Mouse (Mus musculus) C2C12 (cell line): ENCODE measurements at regions not wholly inside any gene's neighbourhood (a gene's known extent, or its start where the extent isn't known, plus 50 kb on each side); places are given as distances from the start of the nearest gene placed in this dataset.

Source experiments
- CEBPB ChIP-seq: IDR thresholded peaks from one replicate; pipeline ENCODE4 v1.6.1; 2011; ENCODE audit warnings: low read depth, mild to moderate bottlenecking, control low read depth, moderate library complexity
- CTCF ChIP-seq: IDR thresholded peaks from one replicate; pipeline ENCODE4 v1.5.1; 2011; ENCODE audit not compliant: control insufficient read depth, insufficient read depth, insufficient read length

DNA sequence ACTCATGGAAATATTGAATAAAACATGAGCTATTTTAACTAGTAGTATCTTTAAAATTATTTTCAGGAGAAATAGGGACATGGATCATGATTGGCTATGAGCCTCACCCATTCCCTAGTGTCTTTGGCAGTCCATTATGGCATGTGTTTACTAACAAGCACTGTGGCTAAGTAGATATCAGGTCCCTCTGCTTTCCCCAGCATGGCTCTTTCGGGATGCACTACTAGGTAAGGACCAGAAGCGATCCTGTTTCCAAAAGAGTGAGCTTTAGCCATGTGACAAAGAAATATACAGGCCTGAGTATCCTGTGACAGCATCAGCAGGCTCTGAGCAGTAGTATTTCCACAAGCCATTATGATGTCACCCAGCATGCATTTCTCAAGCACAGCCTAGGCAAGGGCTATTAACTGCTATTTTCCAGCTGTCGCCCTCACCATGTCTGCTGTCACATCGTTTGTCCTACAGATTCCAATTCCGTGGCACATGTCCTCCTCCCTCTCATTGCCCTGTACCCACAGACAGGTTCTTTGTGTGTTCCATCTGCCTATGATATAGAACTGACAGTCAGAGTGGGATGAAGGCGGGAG, 882.1 kb downstream of the Ntrk3 start:
- TF ChIP-seq CEBPB (no peak), CTCF (no peak)
